Mouse (Mus musculus) midbrain, embryonic 14.5 days (tissue): ENCODE data around the gene Hoxa4. TPM values are rescaled to one million over a fixed set of nuclear protein-coding genes. Genes with fewer than 3 reads are reported as not detected.

ENCODE experiments used
- ATAC-seq: fragments of 200-750 bp; cut with Nextera tagmentation; 2 replicates; pipeline ENCODE4 v1.8.0; 2017; ENCODE audit warnings: moderate number of reproducible peaks, moderate library complexity; ENCODE audit not compliant: low FRiP score, low TSS enrichment
- DNase-seq: peaks from one replicate; pipeline ENCODE4 v3.0.0-alpha.2; 2015
- H3K27ac ChIP-seq: fragments of 300-500 bp; sonication (generic); replicated peaks from 2 replicates; pipeline ENCODE4 v1.5.1; 2014; ENCODE audit warnings: mild to moderate bottlenecking, low read depth, low read length, moderate library complexity
- H3K27me3 ChIP-seq: fragments of 300-500 bp; sonication (generic); 2 replicates; pipeline ENCODE4 v1.6.1; 2014; ENCODE audit warnings: low read length, control low read depth, mixed read lengths; ENCODE audit not compliant: control insufficient read depth, insufficient read depth
- H3K36me3 ChIP-seq: fragments of 300-500 bp; sonication (generic); 2 replicates; pipeline ENCODE4 v1.6.1; 2014; ENCODE audit warnings: low read length, control low read depth; ENCODE audit not compliant: control insufficient read depth, insufficient read depth
- H3K4me1 ChIP-seq: fragments of 300-500 bp; sonication (generic); 2 replicates; pipeline ENCODE4 v1.6.1; 2014; ENCODE audit warnings: mild to moderate bottlenecking, antibody characterized with exemption, low read length, control low read depth; ENCODE audit not compliant: control insufficient read depth, insufficient read depth
- H3K4me2 ChIP-seq: fragments of 300-500 bp; sonication (generic); 2 replicates; pipeline ENCODE4 v1.6.1; 2014; ENCODE audit warnings: mild to moderate bottlenecking, low read length, moderate library complexity
- H3K4me3 ChIP-seq: fragments of 300-500 bp; sonication (generic); replicated peaks from 2 replicates; pipeline ENCODE4 v1.5.1; 2014; ENCODE audit warnings: low read depth, low read length
- H3K9ac ChIP-seq: fragments of 300-500 bp; sonication (generic); replicated peaks from 2 replicates; pipeline ENCODE4 v1.6.1; 2014; ENCODE audit warnings: mild to moderate bottlenecking, low read length, moderate library complexity
- H3K9me3 ChIP-seq: fragments of 300-500 bp; sonication (generic); 2 replicates; pipeline ENCODE4 v1.6.1; 2016; ENCODE audit warnings: low read length, control low read depth, mixed read lengths; ENCODE audit not compliant: control insufficient read depth
- WGBS: fragments of 180-500 bp; shearing (Covaris S2); extraction: QIAGEN DNeasy Blood & Tissue Kit; methylation state at CpG from one replicate; pipeline ENCODE4 v1.1.7; 2014; 5-methylcytosine and 5-hydroxymethylcytosine counted together
- polyA plus RNA-seq: library from polyadenylated mRNA; unstranded; fragments of >200 nt; fragmentation: Nextera tagmentation; extraction: Ambion mirVana; gene quantifications from 2 replicates; pipeline ENCODE4 v1.2.1, GENCODE M21; 2014

Hoxa4 gene
- polyA plus RNA-seq: not detected in 2 replicates

DNA sequence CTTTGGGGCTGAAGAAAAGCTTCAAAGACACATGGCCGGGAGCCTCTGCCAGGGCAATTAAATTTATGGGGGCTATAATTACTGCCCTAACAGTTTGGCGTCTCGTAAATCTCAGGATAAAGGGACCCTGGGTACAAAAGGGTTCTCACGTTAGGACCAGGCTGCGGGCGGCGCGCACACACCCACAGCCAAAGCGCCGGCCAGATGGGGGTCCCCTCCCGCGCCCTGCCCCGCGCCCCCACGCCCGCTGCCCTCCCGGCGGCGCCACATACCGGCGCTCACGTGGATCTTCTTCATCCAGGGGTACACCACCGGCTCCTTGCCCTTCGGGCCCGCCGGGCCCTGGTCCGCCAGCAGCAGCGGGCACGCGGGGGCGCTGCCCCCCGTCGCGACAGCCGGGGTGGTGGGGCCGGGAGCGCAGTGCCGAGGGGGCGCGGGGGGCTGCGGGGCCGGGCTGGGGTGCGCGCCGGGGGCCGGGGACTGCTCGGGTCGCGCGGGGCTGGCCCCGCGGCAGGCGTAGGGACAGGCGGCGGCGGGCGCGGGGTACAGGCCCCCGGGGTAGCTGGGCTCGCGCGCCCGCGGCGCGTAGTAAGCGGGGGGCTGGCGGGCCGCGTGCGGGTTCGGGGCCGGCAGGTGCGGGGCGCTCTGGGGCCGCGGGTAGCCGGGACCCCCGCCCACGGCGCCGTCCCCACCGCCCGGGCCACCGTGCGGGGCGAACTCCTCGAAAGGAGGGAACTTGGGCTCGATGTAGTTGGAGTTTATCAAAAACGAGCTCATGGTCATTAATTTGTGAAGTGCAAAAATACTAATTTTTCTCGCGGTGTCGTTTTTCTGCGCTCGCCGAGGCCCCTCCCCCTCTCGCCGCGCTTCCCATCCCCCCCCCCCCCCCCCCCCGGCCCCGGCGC lies at the start of gene Hoxa4:
TSS of gene Hoxa4 (minus strand) at position 848 of the 905 bp plus-strand sequence.
- H3K4me3 ChIP-seq: peak within 1 kb of the TSS; percentile 31
- ATAC-seq (no peak), DNase-seq (no peak)
- WGBS: 2% methylated on average over 88 of the region's 102 CpGs
- no peak within 1 kb of the TSS for H3K9ac ChIP-seq
- no peak within 1 kb of the TSS for H3K27ac ChIP-seq
- H3K36me3 ChIP-seq: no peaks in the 10 kb centered on the region
- no peaks in the 10 kb centered on the region for H3K9me3 ChIP-seq
- peaks cover 100% of the 10 kb centered on the region for H3K27me3 ChIP-seq
- peak within 1 kb of the TSS; percentile 53 for H3K4me2 ChIP-seq
- H3K4me1 ChIP-seq: peaks cover 4% of the 10 kb centered on the region; the same call in 1 of the 2 replicates

DNA sequence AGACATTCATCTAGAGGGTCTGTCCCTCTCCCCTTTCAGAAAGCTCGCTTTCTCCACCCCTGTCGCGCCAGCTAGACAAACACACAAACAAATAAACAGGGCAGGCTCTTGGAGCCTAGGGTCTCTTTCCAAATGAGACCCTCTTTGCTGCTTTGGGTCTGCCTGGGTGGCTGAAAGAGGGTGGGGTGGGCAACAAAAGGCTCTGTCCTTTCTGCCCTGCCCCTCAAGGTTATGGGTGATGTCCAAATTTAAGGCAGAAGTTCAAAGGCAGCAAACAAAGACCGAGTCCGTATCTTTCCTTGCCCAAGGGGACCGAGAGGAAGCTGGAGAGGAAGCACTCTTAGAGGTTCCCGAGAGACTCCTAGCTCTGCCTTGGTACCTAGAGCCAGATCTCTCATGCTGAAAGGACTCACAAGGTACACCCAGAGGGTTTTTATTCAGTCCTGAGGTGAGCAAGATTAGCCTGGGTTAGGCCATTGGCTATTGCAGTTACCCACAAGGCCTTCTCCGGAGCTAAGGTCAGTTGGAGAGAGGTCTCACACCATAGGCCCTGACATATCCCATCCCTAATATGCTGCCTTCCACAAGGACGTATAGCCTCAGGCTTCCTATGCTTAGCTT lies 49.6 kb upstream of the Hoxa4 start:
- Histone ChIP-seq H3K36me3 (no peaks in the 10 kb centered on the region), H3K9me3 (no peaks in the 10 kb centered on the region), H3K9ac (no peak overlapping the region), H3K4me2 (no peak overlapping the region), H3K4me1 (no peaks in the 10 kb centered on the region), H3K27ac (no peak overlapping the region), H3K27me3 (peaks cover 99% of the 10 kb centered on the region), H3K4me3 (no peak overlapping the region)
- ATAC-seq (no peak), DNase-seq (no peak)
- 4% methylated on average over 9 of the region's 9 CpGs for WGBS

DNA sequence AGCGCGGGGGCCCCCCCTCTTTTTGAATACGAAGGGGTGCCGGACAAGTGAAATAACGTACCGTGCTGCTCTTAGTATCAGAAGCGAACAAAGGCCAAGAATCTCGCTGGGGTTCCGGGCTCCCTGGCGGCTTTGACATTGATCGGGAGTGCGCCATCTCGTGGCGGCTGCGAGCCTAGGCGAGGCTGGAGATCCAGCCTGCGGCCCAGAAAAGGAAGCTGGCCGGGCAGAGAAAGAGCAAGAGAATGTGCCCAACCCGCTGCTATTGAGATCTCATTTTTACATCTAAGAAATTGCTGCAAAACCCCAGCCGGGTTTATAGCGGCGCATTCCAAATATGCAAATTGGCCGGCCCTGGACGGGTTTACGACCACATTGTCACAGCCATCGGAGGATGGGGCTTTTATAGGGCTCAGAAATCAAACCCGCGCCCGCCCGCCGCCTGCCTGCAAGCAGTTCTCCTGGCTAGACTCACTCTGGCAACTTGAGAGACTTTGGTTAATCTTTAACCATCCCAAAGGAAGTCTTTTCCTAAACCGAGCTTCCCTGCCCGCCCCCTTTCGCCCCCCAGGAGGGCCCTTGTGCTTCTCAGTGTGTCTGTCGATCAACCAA lies 48.9 kb upstream of the Hoxa4 start, which contains the start of gene Hoxa10:
TSS of gene Hoxa10 (minus strand) at position 466 of the 612 bp plus-strand sequence.
- ATAC-seq (no peak), DNase-seq (peak; percentile 85)
- no peak within 1 kb of the TSS for H3K9ac ChIP-seq
- H3K27me3 ChIP-seq: peaks cover 99% of the 10 kb centered on the region
- no peak within 1 kb of the TSS for H3K27ac ChIP-seq
- no peaks in the 10 kb centered on the region for H3K4me1 ChIP-seq
- WGBS: under 1% methylated on average over 35 of the region's 35 CpGs
- no peak within 1 kb of the TSS for H3K4me3 ChIP-seq
- H3K9me3 ChIP-seq: no peaks in the 10 kb centered on the region
- no peaks in the 10 kb centered on the region for H3K36me3 ChIP-seq
- no peak within 1 kb of the TSS for H3K4me2 ChIP-seq

DNA sequence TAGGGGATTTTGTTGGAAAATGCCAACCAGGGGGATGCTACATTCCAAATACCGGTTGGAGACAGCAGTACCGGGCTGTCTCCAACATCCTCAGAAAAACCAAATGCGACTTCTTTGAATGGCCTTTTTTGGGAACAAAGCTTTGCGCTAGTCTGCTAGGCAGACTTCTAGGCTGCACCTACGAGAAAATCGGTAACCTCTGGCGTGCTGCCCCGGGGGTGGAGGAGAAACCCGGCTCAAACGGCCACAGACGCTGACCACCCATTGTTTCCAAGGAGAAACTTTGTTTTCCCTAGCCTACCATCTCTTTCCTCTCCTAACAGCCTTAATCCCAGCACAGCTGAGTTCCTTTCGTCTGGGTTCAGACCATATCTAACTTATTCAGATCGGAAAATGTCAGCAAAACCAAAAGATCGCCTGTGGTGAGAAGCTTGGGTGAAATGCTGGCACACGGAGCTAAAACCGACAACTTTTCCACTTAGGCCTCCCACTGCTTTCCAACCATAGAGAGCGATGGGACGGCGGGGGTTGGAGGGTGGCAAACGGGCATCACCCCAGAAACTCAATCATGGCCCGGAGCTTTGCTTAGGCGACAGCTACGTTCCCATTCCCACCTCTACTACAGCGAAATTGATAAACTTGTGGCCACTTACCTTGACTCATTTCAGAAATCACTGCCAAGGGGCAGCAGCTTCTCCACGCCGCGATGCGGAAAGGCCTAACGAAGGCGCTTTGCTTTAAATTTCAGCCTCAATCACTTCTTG lies 48.3 kb upstream of the Hoxa4 start:
- 2% methylated on average over 30 of the region's 30 CpGs for WGBS
- Histone ChIP-seq H3K27ac (no peak overlapping the region), H3K4me1 (no peaks in the 10 kb centered on the region), H3K9ac (no peak overlapping the region), H3K4me2 (no peak overlapping the region), H3K4me3 (no peak overlapping the region), H3K36me3 (no peaks in the 10 kb centered on the region), H3K27me3 (peaks cover 99% of the 10 kb centered on the region), H3K9me3 (no peaks in the 10 kb centered on the region)
- DNase-seq: no peak
- ATAC-seq: no peak

DNA sequence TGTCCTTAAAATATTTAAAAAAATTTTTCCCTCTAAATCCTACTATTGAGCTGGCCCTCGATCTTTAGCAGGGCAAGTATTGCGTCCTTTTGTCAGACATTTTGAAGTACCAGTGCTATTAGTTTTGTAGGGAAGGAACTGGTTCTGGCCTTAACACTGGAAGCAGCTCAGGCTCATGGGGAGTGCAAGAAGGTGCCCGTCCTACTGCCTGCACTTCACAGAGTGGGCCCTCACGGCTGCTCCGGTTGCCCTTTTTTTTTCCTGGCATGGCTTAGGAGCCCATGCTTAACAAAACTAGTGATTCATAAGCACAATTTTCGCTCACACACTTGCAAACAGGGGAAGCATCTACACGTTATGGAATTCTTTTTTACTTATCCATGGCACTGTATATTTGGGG lies 47.4 kb upstream of the Hoxa4 start:
- no peak overlapping the region for H3K4me2 ChIP-seq
- DNase-seq (no peak), ATAC-seq (no peak)
- no peaks in the 10 kb centered on the region for H3K9me3 ChIP-seq
- H3K36me3 ChIP-seq: no peaks in the 10 kb centered on the region
- H3K27me3 ChIP-seq: peaks cover 99% of the 10 kb centered on the region
- no peak overlapping the region for H3K27ac ChIP-seq
- WGBS: 1% methylated on average over 7 of the region's 7 CpGs
- no peak overlapping the region for H3K4me3 ChIP-seq
- no peaks in the 10 kb centered on the region for H3K4me1 ChIP-seq
- H3K9ac ChIP-seq: no peak overlapping the region

DNA sequence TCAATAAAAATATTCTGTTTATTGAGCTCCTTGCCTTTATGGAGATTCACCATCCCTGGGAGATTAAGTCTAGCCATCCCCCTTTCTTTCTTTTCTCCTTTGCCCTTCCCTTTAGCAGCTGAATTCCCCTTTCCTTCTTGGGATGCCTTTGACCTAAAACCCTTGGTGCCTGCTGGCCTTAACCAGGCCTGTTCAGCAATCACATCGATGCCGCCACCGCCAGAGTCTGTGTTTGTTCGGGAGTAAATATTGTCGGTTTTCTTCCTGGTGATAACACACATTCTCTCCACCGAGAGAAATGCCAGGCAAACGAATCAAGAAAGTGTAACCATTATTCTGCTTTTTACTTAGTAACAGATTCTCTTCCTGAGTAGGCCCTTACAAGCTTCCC lies 46.6 kb upstream of the Hoxa4 start:
- Histone ChIP-seq H3K36me3 (no peaks in the 10 kb centered on the region), H3K4me1 (no peaks in the 10 kb centered on the region), H3K4me2 (no peak overlapping the region), H3K4me3 (no peak overlapping the region), H3K9me3 (no peaks in the 10 kb centered on the region), H3K27me3 (peaks cover 99% of the 10 kb centered on the region), H3K9ac (no peak overlapping the region), H3K27ac (no peak overlapping the region)
- DNase-seq (no peak), ATAC-seq (no peak)
- WGBS: 2% methylated on average over 7 of the region's 7 CpGs

DNA sequence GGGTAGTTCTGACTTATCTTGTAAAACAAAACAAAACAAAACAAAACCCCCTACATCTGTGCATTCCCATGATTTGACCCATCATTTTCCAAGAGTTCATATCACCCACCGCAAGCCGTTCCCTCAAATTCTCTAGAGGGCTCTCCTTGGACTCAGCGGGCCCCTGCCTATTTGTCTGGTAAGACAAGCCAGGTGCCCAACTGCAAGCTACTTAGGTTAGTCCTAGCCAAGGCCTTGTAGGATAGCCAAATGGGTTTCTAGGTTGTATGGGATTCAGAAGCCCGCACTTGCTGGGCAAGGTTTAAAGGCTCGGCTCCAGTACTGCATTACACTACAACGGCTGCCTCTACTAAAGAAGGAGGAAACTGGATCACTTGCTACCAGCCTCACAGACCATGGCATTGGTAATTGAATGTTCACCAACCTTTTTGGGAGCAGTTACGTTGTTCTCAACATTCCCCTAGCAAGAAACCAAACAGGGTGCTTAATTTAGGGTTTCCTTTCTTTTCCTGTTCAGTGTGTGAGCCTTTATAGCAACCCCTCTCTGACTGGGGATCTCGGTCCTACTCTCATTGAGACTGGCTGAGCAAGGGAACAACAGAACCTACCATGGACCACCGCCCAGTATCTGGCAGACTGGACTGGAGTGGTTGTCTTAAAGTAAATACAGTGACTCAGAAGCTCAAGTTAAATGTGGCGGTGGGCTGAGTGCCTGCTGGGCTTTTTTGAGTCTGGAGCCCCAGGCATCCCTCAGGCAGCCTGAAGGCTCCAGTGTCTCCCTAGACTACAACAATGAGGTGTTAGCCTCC lies 46.0 kb upstream of the Hoxa4 start:
- H3K9ac ChIP-seq: no peak overlapping the region
- no peaks in the 10 kb centered on the region for H3K4me1 ChIP-seq
- H3K9me3 ChIP-seq: no peaks in the 10 kb centered on the region
- ATAC-seq: no peak
- peaks cover 99% of the 10 kb centered on the region for H3K27me3 ChIP-seq
- H3K4me2 ChIP-seq: no peak overlapping the region
- no peak overlapping the region for H3K27ac ChIP-seq
- H3K36me3 ChIP-seq: no peaks in the 10 kb centered on the region
- no peak overlapping the region for H3K4me3 ChIP-seq
- WGBS: 7% methylated on average over 10 of the region's 10 CpGs
- DNase-seq: no peak

- Histone ChIP-seq H3K36me3 (no peaks in the 10 kb centered on the region), H3K9ac (no peak overlapping the region), H3K27me3 (peaks cover 99% of the 10 kb centered on the region), H3K4me2 (no peak overlapping the region), H3K27ac (no peak overlapping the region), H3K4me3 (no peak overlapping the region), H3K9me3 (no peaks in the 10 kb centered on the region), H3K4me1 (no peaks in the 10 kb centered on the region)
- 6% methylated on average over 3 of the region's 3 CpGs for WGBS
- DNase-seq: no peak
- no peak for ATAC-seq
Observed at GRCm38 (mm10) chr6:52236806-52237205, 45.3 kb upstream of the Hoxa4 start.
